Mouse (Mus musculus): ENCODE data around the gene Mlkl. TPM values are rescaled to one million over a fixed set of nuclear protein-coding genes. Genes with fewer than 3 reads are reported as not detected.

Mlkl gene
- polyA plus RNA-seq (2012; rRNA removed), result 0.59 and 0.71 TPM in 2 replicates

DNA sequence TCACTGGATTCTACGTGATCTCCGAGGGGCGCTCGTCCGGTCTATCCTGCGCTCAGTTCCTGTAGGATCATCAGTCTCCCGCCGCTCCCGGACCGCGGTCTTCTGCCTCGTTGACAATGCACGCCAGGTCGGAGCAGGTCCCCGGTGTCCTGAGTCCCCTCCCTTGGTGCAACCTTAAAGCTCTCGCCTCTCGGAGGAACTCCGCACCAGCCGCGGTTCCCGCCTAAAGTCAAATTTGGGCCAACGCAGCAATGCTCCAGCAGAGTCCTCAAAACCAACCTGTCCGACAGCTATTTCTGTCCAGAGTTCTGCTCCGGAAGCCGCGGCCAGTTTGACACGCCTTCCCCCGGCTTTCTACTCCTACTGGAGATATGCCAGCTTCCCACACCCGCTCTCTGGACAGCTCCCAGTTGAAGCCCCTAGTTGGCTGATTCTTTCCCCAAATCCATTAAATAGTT lies at the start of gene Mlkl:
TSS of gene Mlkl (minus strand) at position 288 of the 458 bp plus-strand sequence.

DNA sequence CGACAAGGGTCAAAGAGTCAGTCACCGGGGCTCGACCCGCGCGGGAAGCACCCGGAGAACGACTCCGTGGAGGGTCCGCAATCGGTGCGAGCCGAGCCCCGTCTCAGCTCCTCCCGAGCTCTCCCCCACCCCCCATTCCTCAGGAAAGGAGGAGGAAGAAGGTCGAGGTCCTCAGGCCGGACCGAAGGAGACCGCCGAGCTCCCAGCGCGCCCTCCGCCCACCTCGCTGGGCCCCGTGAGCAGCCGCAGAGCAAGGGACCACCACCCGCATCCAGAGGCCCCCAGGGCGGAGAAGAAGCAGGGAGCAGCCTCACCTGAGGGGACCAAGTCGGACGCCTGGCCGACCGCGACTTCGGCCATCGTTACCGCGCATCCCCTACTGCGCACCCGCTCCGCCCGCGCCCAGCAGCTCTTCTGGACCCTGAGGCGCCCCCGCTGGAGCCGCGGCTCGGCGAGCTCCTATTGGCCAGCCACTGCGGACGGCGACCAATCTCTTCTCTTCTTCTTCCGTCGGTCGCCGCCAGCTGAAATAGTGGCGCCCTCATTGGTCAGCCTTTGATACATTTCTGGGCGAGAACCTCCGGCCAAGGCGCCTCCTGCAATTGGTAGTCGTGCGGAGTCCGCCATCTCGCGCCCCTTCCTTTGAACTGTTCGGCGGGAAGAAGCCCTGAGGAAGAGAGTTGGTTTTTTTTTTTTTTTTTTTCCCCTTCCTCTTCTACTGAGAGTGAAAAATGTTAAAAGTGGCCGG lies 38.0 kb downstream of the Mlkl start, which contains the start of gene Rfwd3:
TSS of gene Rfwd3 (minus strand) at position 402 of the 748 bp plus-strand sequence.

Other genes starting within 250 kb of the Mlkl start
- 0.08 and 0.59 TPM in 2 replicates for gene Clec18a, start 245.8 kb downstream of the Mlkl start, polyA plus RNA-seq (2012; rRNA removed)
- gene Pdpr, start 243.5 kb downstream of the Mlkl start, polyA plus RNA-seq (2012; rRNA removed), result 11.0 TPM in 2 replicates
- gene Glg1, start 79.0 kb downstream of the Mlkl start, polyA plus RNA-seq (2012; rRNA removed), result 49.6 and 51.0 TPM in 2 replicates
- gene Rfwd3, start 38.0 kb downstream of the Mlkl start, polyA plus RNA-seq (2012; rRNA removed), result 15.1 and 17.4 TPM in 2 replicates
- 0.27 and 0.60 TPM in 2 replicates for gene Fa2h, start 55.6 kb upstream of the Mlkl start, polyA plus RNA-seq (2012; rRNA removed)
- gene Wdr59, start 183.9 kb upstream of the Mlkl start, polyA plus RNA-seq (2012; rRNA removed), result 17.9 and 18.6 TPM in 2 replicates
- gene Znrf1, start 197.9 kb upstream of the Mlkl start, polyA plus RNA-seq (2012; rRNA removed), result 237 and 250 TPM in 2 replicates